Mouse (Mus musculus) erythroblast, embryonic 14.5 days (primary cell): ENCODE data around the gene Pate4.

ENCODE experiments used
- GATA1 ChIP-seq: IDR thresholded peaks from 2 replicates; pipeline ENCODE4 v1.6.1; 2012; ENCODE audit warnings: low read length, inconsistent platforms, mixed read lengths
- TAL1 ChIP-seq: IDR thresholded peaks from 3 replicates; pipeline ENCODE4 v1.6.1; 2012; ENCODE audit warnings: low read length, inconsistent platforms, mixed read lengths

DNA sequence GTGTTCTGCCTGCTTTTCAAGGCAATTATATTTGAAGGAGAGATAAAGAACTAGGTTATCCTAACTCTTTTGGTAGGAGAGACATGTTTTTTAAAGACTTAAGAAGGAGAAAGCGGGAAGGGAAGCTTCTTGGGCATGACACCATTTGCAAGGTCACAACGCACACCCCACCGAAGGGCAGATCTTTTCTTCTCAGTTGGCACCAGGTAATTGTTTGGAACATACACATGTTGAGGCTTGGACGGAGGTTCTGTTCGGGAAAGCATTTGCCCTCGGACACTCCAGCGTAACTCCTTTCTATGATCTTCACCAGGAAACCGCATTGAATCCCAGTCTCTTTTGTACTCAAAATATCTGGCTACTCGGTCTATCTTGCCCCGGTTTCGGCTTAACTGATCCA lies 50.7 kb downstream of the Pate4 start:
- no peak for TF ChIP-seq TAL1
- no peak for TF ChIP-seq GATA1
